ENCODE assay signal across 30 mouse cellular contexts in genomic region chr10:16619584-16619983, GRCm38 (mm10).
"Had no signal": no experiment of that assay in that cellular context is flagged by ENCODE, and none has a peak within 500 bp of the region (broad histone marks: within the 10 kb centered on the region; RNA-seq: fewer than 3 reads in every experiment).

No protein-coding gene starts in this region.

- H3K27ac ChIP-seq: limb, embryonic 10.5 days; limb, embryonic 12.5 days; limb, embryonic 13.5 days; limb, embryonic 15.5 days; liver, embryonic 12.5 days; liver, embryonic 13.5 days; liver, embryonic 14.5 days; liver, embryonic 15.5 days; lung, embryonic 15.5 days; macrophage; midbrain, embryonic 10.5 days; midbrain, embryonic 12.5 days; midbrain, embryonic 13.5 days; midbrain, embryonic 15.5 days; neural tube, embryonic 12.5 days had no signal

- H3K4me2 ChIP-seq: limb, embryonic 12.5 days; limb, embryonic 13.5 days; limb, embryonic 15.5 days; liver, embryonic 11.5 days; liver, embryonic 12.5 days; liver, embryonic 13.5 days; liver, embryonic 15.5 days; lung, embryonic 14.5 days; lung, embryonic 15.5 days; midbrain, embryonic 11.5 days; midbrain, embryonic 12.5 days; midbrain, embryonic 13.5 days; midbrain, embryonic 15.5 days; neural tube, embryonic 12.5 days had no signal

- H3K4me1 ChIP-seq: liver, embryonic 12.5 days; liver, embryonic 15.5 days; lung, embryonic 15.5 days; megakaryocyte, embryonic 14.5 days; midbrain, embryonic 10.5 days; midbrain, embryonic 12.5 days; midbrain, embryonic 13.5 days; midbrain, embryonic 15.5 days; neural tube, embryonic 12.5 days had no signal

- H3K36me3 ChIP-seq: limb, embryonic 10.5 days; limb, embryonic 12.5 days; limb, embryonic 13.5 days; limb, embryonic 15.5 days; liver, embryonic 12.5 days; liver, embryonic 13.5 days; liver, embryonic 15.5 days; lung, embryonic 15.5 days; midbrain, embryonic 10.5 days; midbrain, embryonic 12.5 days; midbrain, embryonic 13.5 days; midbrain, embryonic 15.5 days; neural tube, embryonic 12.5 days had no signal

- H3K4me3 ChIP-seq: limb, embryonic 10.5 days; limb, embryonic 12.5 days; limb, embryonic 13.5 days; limb, embryonic 15.5 days; liver, embryonic 12.5 days; liver, embryonic 13.5 days; liver, embryonic 15.5 days; lung, embryonic 15.5 days; megakaryocyte, embryonic 14.5 days; midbrain, embryonic 10.5 days; midbrain, embryonic 12.5 days; midbrain, embryonic 13.5 days; midbrain, embryonic 15.5 days; myocyte; neural tube, embryonic 12.5 days had no signal

- H3K9me3 ChIP-seq: limb, embryonic 10.5 days; limb, embryonic 15.5 days; liver, embryonic 12.5 days; liver, embryonic 13.5 days; liver, embryonic 15.5 days; lung, embryonic 15.5 days; midbrain, embryonic 12.5 days; midbrain, embryonic 13.5 days; neural tube, embryonic 12.5 days had no signal

- H3K27me3 ChIP-seq: limb, embryonic 12.5 days; limb, embryonic 13.5 days; limb, embryonic 15.5 days; liver, embryonic 12.5 days; liver, embryonic 13.5 days; liver, embryonic 15.5 days; lung, embryonic 15.5 days; megakaryocyte, embryonic 14.5 days; midbrain, embryonic 12.5 days; midbrain, embryonic 13.5 days; midbrain, embryonic 15.5 days; neural tube, embryonic 12.5 days had no signal

- DNase-seq: left cerebral cortex, postnatal 4 days; liver; liver, embryonic 13.5 days; liver, postnatal 0 days; lung, adult 18-20 months; lung, adult 2 months; lung, embryonic 14.5 days; lung, postnatal 10 days; lung, postnatal 14 days; lung, postnatal 36 days; lung, postnatal 4 days; midbrain, embryonic 14.5 days had no signal

- H3K9ac ChIP-seq: limb, embryonic 12.5 days; limb, embryonic 13.5 days; limb, embryonic 15.5 days; liver, embryonic 12.5 days; liver, embryonic 13.5 days; liver, embryonic 14.5 days; liver, embryonic 15.5 days; liver, postnatal 0 days; lung, embryonic 14.5 days; lung, embryonic 15.5 days; midbrain, embryonic 12.5 days; midbrain, embryonic 13.5 days; midbrain, embryonic 15.5 days; neural tube, embryonic 12.5 days had no signal
